Mouse (Mus musculus) brain, embryonic 18.5 days (tissue): Measurements from ENCODE around the gene Skp2.

Experiments used
- DNase-seq: peaks from one replicate; pipeline ENCODE4 v3.0.0-alpha.2; 2012; ENCODE audit warnings: low read depth, low spot score

Skp2 gene

GRCm38 (mm10) chr15:9114131-9114530 lies 41.1 kb downstream of the Skp2 start:
- no peak for DNase-seq

- no peak for DNase-seq
Measured at GRCm38 (mm10) chr15:9113556-9113955, 41.7 kb downstream of the Skp2 start.

- DNase-seq: no peak
Measured at GRCm38 (mm10) chr15:9111648-9112047, 43.6 kb downstream of the Skp2 start.

- no peak for DNase-seq
Measured at GRCm38 (mm10) chr15:9110526-9111347, 44.5 kb downstream of the Skp2 start.

GRCm38 (mm10) chr15:9106303-9107074 lies 48.7 kb downstream of the Skp2 start:
- no peak for DNase-seq

GRCm38 (mm10) chr15:9100446-9101077 lies 54.7 kb downstream of the Skp2 start:
- DNase-seq: no peak

GRCm38 (mm10) chr15:9096865-9097264 lies 58.4 kb downstream of the Skp2 start:
- DNase-seq: no peak

- no peak for DNase-seq
Measured at GRCm38 (mm10) chr15:9094366-9094750, 60.9 kb downstream of the Skp2 start.

- DNase-seq: no peak
Measured at GRCm38 (mm10) chr15:9093598-9094365, 61.4 kb downstream of the Skp2 start.

GRCm38 (mm10) chr15:9090662-9091061 lies 64.6 kb downstream of the Skp2 start:
- no peak for DNase-seq

GRCm38 (mm10) chr15:9089136-9089720 lies 66.0 kb downstream of the Skp2 start:
- DNase-seq: no peak

GRCm38 (mm10) chr15:9088683-9089072 lies 66.5 kb downstream of the Skp2 start:
- no peak for DNase-seq

- no peak for DNase-seq
Measured at GRCm38 (mm10) chr15:9087895-9088682, 67.1 kb downstream of the Skp2 start.

- no peak for DNase-seq
Measured at GRCm38 (mm10) chr15:9087421-9087820, 67.8 kb downstream of the Skp2 start.

- no peak for DNase-seq
Measured at GRCm38 (mm10) chr15:9086813-9087212, 68.4 kb downstream of the Skp2 start.

GRCm38 (mm10) chr15:9082753-9083152 lies 72.5 kb downstream of the Skp2 start:
- no peak for DNase-seq

GRCm38 (mm10) chr15:9081294-9081693 lies 73.9 kb downstream of the Skp2 start:
- no peak for DNase-seq

- DNase-seq: no peak
Measured at GRCm38 (mm10) chr15:9080206-9080605, 75.0 kb downstream of the Skp2 start.

- DNase-seq: no peak
Measured at GRCm38 (mm10) chr15:9079626-9080025, 75.6 kb downstream of the Skp2 start.

- DNase-seq: no peak
Measured at GRCm38 (mm10) chr15:9078481-9079300, 76.5 kb downstream of the Skp2 start.
